Mouse (Mus musculus) layer of hippocampus, adult 9-11 months (tissue): ENCODE measurements around the gene Pced1b.

Experiments
- DNase-seq: peaks from one replicate; pipeline ENCODE4 v3.0.0; 2022

The Pced1b gene

DNA sequence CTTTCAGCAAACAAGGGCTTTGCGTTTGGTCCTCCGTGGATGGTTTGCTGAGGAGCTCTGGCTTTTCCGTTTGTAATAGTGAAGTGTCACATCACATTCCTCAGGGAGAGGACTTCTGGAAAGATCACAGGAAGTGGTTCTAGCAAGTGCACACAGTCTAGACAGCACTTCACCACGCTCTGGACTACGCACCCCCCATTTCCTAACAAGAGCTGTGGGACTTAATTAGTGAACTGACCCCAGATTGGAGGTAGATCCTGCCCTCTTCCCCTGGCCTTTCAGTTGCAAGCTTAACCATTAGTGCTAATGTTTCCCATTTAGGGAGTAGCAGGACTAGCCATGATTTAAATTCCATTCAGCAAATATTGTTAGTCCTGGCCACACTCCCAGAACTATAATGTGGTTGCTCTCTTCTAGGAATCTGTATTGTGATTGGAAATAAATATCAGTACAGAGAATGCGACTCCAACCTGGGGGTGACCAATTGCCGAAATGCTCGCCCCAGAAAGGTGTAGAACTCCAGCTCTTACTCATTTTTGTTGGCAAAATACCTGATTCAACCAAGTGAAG is 10.4 kb downstream of the Pced1b start:
- DNase-seq = no peak

GRCm38 (mm10) chr15:97258483-97259230 is 11.8 kb downstream of the Pced1b start:
- no peak for DNase-seq

GRCm38 (mm10) chr15:97259300-97259699 is 12.4 kb downstream of the Pced1b start:
- DNase-seq = no peak

- no peak for DNase-seq
These were observed 13.2 kb downstream of the Pced1b start for GRCm38 (mm10) chr15:97259968-97260597.

GRCm38 (mm10) chr15:97262251-97262650 is 15.3 kb downstream of the Pced1b start:
- DNase-seq = no peak

- no peak for DNase-seq
These were observed 19.4 kb downstream of the Pced1b start for GRCm38 (mm10) chr15:97266236-97266845.

GRCm38 (mm10) chr15:97267094-97267695 is 20.3 kb downstream of the Pced1b start:
- no peak for DNase-seq

DNA sequence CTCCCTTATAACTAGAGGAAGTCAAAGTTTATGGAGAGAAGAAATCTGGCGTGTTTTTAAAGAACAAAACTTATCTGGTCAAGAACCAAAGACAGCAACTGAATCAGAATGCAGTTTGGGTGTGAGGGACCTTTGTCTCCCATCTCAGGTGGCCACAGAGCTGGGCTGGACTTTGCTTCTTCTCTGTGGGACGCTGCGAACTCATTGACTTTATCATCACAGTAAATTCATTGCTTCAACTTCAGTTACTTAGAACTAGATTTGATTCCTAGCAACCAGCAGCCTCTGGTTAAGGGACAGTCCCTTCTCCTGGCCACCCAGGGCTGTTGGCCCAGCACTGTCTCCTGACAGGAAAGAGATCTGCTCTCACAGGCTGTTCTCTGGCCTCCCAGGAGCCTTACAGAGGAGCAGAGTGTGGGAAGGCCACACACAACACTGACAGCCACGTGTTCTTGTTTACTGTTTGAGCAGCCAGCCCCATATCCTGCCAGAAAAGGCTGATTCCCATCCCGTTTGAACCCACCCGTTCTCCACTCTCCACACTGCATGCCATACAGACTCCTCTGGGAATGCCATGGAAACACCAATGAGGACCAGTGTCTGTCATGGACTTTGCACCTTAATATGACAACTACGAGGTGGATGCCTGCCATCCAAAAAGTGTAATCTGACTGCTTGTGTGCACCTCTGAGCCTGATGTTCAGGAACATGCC is 25.2 kb downstream of the Pced1b start:
- DNase-seq = peak; percentile 16

- no peak for DNase-seq
These were observed 25.9 kb downstream of the Pced1b start for GRCm38 (mm10) chr15:97272831-97273230.

GRCm38 (mm10) chr15:97275626-97276395 is 28.9 kb downstream of the Pced1b start:
- no peak for DNase-seq

DNA sequence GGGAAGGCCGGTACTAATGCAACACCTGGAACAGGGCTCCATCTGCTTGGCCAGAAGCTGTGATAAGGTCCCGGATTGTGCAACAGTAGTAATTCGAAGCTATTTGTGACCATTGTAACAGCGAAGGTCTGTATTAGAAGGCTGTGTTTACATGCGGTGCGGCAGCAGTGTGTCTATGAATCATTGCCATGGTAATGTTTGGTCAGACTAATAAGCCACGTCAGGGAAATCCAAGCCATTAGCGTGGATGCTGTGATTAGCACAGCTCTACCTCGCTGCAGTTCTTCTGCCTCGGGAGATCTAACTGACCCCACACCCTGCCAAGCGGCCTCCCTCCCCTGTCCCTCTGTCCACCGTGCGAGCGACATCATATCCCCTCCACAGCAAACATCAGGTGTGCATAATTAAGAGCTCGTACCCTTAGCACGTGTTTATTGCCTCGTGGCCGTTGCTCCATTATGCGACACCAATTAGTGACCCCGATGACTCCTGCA is 29.8 kb downstream of the Pced1b start:
- no peak for DNase-seq

- DNase-seq = no peak
These were observed 30.4 kb downstream of the Pced1b start for GRCm38 (mm10) chr15:97277328-97277727.

GRCm38 (mm10) chr15:97278340-97278948 is 31.5 kb downstream of the Pced1b start:
- DNase-seq = no peak

- no peak for DNase-seq
These were observed 33.2 kb downstream of the Pced1b start for GRCm38 (mm10) chr15:97280131-97280530.

- no peak for DNase-seq
These were observed 33.9 kb downstream of the Pced1b start for GRCm38 (mm10) chr15:97280776-97281175.

- no peak for DNase-seq
These were observed 35.0 kb downstream of the Pced1b start for GRCm38 (mm10) chr15:97281712-97282571.

DNA sequence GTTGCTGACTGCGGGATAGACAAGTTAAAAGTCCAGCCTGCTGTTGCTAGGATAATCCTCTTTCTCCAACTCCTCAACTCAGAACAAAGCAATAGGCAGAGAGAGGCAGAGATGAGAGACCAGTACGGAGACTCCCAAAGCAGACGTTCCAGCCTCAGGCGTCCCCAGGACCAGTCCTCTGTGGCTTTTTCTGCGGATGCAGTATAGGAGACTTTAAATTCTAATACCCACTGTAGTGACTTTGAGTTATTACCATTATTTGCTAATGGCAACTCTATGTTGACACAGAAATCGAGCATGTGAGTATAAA is 35.6 kb downstream of the Pced1b start:
- DNase-seq = no peak

DNA sequence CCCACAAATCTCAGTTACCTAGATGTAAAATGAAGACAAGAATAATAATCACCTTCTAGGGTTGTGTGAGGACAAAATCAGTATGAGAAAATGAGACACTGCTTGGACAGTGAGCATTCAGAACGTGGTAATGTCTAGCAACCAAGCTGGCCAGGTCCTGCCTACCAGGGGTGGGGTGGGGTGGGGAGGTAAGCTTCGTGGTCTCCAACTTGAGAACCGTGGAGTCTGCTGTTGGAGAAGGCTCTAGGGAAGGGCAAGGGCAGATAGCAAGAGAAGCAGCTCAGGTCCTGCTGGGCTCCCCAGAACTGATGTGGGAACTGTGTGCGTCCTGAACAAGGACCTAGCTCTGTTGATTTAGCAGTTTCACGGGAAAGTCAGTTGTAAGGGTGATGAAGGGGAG is 37.3 kb downstream of the Pced1b start:
- DNase-seq = no peak

GRCm38 (mm10) chr15:97285665-97286212 is 38.8 kb downstream of the Pced1b start:
- no peak for DNase-seq

DNA sequence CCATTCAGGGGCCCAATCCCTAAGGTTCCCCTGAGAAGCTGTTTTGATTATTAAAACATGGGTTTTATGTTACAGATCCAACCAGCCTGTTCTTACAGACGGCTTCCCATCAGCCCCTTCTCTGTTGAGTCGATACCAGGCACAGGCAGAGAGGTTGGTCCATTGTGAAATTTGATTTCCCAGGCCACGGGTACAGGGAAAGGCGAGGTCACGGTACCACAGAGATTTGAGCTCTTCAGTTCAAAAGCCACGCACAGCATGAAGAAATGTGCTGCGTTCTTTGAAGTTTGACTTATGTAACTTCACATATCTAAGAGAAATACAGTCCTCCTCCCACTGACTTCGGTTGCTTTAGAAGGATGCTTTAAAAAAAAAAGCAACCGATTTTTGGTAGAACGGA is 39.8 kb downstream of the Pced1b start:
- no peak for DNase-seq
